Mouse (Mus musculus) bone marrow, adult 2 months (tissue): Measurements from ENCODE around the gene Ephb2.

ENCODE experiments used
- CTCF ChIP-seq: fragments of 200-500 bp; IDR thresholded peaks from 2 replicates; pipeline ENCODE4 v1.5.1; 2011; ENCODE audit warnings: low read length, control low read depth; ENCODE audit not compliant: control insufficient read depth, insufficient read depth
- POLR2A ChIP-seq: fragments of 200-500 bp; IDR thresholded peaks from 2 replicates; pipeline ENCODE4 v1.6.1; 2011; ENCODE audit warnings: low read depth, mild to moderate bottlenecking, control low read depth, low read length, borderline replicate concordance; ENCODE audit not compliant: control insufficient read depth

- TF ChIP-seq CTCF (no peak), POLR2A (no peak)
Measured at GRCm38 (mm10) chr4:136636511-136636910, 199.3 kb downstream of the Ephb2 start.
